Mouse (Mus musculus): ENCODE results near the gene Smpd2. TPM values are rescaled to one million over a fixed set of nuclear protein-coding genes. Genes with fewer than 3 reads are reported as not detected.

Gene Smpd2
- polyA plus RNA-seq, 1 experiment, result 141 TPM

DNA sequence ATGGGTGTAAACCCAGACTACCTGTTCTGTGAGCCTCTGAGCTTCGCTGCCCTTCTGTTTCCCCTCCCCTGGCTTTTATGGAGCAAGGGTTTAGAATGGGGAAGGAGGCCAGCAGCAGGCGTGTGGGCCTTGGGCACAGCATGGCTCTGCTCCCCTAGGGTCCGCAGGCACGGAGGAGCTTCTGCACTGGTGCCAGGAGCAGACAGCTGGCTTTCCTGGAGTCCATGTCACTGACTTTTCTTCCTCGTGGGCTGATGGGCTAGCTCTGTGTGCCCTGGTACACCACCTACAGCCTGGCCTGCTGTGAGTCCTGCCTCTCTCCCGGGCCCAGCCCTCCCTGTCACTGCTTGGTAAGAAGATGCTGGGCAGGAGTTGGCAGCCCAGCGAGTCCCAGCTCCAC, 7.7 kb downstream of the Smpd2 start:
- 96% methylated on average over 7 of the region's 7 CpGs for WGBS
- H3K27me3 ChIP-seq (ENCODE audit: control insufficient read depth, insufficient read depth, low read length), result no peaks in the 10 kb centered on the region
- H3K4me3 ChIP-seq (ENCODE audit: control insufficient read depth, insufficient read depth, low read length), result no peak overlapping the region
- peaks cover 18% of the 10 kb centered on the region for H3K4me1 ChIP-seq (replicated peaks; ENCODE audit: control insufficient read depth, insufficient read depth, low read length)
- TF ChIP-seq CTCF (IDR thresholded peaks at IDR 0.05; ENCODE audit: borderline replicate concordance, control insufficient read depth, extremely low read depth, insufficient read depth, low read length, poor library complexity) (no peak), POLR2A (IDR thresholded peaks at IDR 0.05; ENCODE audit: control insufficient read depth, extremely low read depth, insufficient read depth, low read length, poor library complexity) (no peak)
- H3K27ac ChIP-seq (ENCODE audit: control insufficient read depth, insufficient read depth, low read length), result no peak overlapping the region
- H3K36me3 ChIP-seq (ENCODE audit: control insufficient read depth, insufficient read depth, low read length), result peaks cover 77% of the 10 kb centered on the region
- no peak for DNase-seq

DNA sequence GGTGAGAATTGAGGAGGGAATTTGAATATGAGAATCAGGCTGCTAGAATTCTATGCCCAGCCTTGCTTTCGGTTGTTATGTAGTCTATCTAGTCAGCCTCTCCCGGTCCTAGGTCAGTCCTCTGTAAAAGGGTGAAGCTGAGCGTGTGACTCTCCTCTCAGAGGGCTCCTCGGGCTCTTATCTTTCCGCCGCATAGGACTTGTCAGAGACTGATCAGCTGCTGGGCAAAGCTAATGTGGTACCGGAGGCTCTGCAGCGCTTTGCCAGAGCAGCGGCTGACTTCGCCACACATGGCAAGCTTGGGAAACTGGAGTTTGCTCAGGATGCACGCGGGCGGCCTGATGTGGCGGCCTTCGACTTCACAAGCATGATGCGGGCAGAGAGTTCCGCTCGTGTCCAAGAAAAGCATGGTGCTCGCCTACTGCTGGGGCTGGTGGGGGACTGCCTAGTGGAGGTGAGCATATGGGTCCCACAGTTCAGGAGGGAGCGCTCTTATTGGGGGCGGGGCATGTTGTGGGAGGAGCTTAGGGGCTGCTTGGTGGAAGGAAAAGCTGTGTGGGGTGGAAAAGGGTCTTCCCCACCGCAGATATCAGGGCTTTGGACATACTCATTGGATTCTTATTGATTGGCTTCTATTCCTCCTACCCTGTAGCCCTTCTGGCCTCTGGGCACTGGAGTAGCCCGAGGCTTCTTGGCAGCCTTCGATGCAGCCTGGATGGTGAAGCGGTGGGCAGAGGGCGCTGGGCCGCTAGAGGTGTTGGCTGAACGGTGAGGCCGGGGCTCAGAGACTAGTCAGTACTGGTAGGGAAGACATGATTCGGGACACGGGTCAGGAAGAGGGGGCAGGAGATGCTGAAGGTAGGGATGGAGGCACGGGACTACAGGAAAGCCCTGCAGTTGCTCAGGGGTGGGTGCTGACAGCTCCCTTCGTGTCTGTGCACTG, 9.0 kb downstream of the Smpd2 start:
- WGBS, result 96% methylated on average over 33 of the region's 33 CpGs
- H3K4me1 ChIP-seq (replicated peaks; ENCODE audit: control insufficient read depth, insufficient read depth, low read length), result peaks cover 21% of the 10 kb centered on the region
- TF ChIP-seq CTCF (IDR thresholded peaks at IDR 0.05; ENCODE audit: borderline replicate concordance, control insufficient read depth, extremely low read depth, insufficient read depth, low read length, poor library complexity) (no peak), POLR2A (IDR thresholded peaks at IDR 0.05; ENCODE audit: control insufficient read depth, extremely low read depth, insufficient read depth, low read length, poor library complexity) (no peak)
- no peak for DNase-seq
- H3K4me3 ChIP-seq (ENCODE audit: control insufficient read depth, insufficient read depth, low read length), result no peak overlapping the region
- no peaks in the 10 kb centered on the region for H3K27me3 ChIP-seq (ENCODE audit: control insufficient read depth, insufficient read depth, low read length)
- H3K27ac ChIP-seq (ENCODE audit: control insufficient read depth, insufficient read depth, low read length), result no peak overlapping the region
- peaks cover 65% of the 10 kb centered on the region for H3K36me3 ChIP-seq (ENCODE audit: control insufficient read depth, insufficient read depth, low read length)

DNA sequence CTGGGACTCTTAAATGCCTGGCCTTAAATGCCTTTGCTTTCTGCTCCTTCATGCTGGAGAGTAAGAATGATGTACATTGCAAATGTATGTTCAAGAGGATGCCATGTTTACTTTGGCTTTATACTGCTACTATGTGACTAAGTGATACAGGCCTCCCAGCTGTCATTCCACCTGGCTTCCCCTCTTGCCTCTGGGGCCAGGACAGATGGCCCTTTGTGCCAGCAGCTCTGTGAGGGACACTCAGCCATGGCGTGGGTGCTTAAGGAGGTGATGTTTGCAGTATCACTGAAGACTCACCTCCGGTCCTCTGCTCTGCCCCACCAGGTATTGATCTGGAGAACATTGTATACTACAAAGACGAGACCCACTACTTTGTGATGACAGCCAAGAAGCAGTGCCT, 10.2 kb downstream of the Smpd2 start:
- H3K27me3 ChIP-seq (ENCODE audit: control insufficient read depth, insufficient read depth, low read length), result no peaks in the 10 kb centered on the region
- WGBS, result 99% methylated on average over 3 of the region's 3 CpGs
- peaks cover 52% of the 10 kb centered on the region for H3K36me3 ChIP-seq (ENCODE audit: control insufficient read depth, insufficient read depth, low read length)
- DNase-seq, result no peak
- no peak overlapping the region for H3K4me3 ChIP-seq (ENCODE audit: control insufficient read depth, insufficient read depth, low read length)
- TF ChIP-seq POLR2A (IDR thresholded peaks at IDR 0.05; ENCODE audit: control insufficient read depth, extremely low read depth, insufficient read depth, low read length, poor library complexity) (no peak), CTCF (IDR thresholded peaks at IDR 0.05; ENCODE audit: borderline replicate concordance, control insufficient read depth, extremely low read depth, insufficient read depth, low read length, poor library complexity) (no peak)
- peaks cover 31% of the 10 kb centered on the region for H3K4me1 ChIP-seq (replicated peaks; ENCODE audit: control insufficient read depth, insufficient read depth, low read length)
- H3K27ac ChIP-seq (ENCODE audit: control insufficient read depth, insufficient read depth, low read length), result no peak overlapping the region

DNA sequence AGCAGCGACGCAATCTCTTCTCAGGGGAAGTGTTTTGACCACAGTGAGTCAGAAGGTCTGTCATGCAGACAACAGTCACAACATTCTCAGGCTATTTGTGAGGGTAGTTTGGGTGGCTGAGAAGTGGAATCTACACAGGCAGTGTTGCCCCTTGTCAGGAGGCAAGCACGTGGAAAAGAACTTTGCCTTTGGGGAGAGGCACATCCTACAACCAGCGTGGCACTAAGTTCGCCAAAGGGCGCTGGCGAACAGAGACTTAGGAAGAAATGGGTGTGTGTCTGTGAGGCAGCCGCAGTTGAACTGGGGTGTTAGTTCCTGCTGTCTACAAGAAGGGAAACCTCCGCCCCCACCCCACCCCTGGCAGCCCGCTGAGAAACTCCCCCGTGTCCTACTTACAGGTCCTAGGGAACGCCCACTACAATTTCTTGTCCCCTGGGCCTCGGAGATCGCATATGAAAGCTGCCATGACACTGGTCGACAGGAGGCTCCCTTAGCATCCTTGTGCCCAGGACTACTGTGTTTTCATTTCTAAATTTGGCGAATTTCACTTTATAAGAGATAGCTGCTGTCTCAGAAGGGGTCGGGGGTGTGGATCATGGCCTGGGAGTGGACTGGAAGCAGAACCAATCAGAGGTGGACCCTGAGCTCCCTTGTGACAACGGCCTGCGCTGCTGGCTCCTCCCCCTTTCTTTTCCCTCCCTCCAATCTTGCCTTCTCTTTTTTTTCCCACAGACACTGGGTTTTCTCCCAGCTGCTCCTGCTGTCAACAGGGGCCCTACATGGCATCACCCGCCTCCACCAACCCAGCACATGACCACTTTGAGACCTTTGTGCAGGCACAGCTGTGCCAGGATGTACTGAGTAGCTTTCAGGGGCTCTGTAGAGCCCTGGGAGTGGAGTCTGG, 12.6 kb downstream of the Smpd2 start:
- 0 out of 2 replicates have a peak, but pooled peaks have one; percentile 39 for TF ChIP-seq CTCF (IDR thresholded peaks at IDR 0.05; ENCODE audit: borderline replicate concordance, control insufficient read depth, extremely low read depth, insufficient read depth, low read length, poor library complexity)
- TF ChIP-seq POLR2A (IDR thresholded peaks at IDR 0.05; ENCODE audit: control insufficient read depth, extremely low read depth, insufficient read depth, low read length, poor library complexity), result 0 out of 2 replicates have a peak, but pooled peaks have one; percentile 14
- peak; percentile 71 for DNase-seq
- peaks cover 46% of the 10 kb centered on the region for H3K4me1 ChIP-seq (replicated peaks; ENCODE audit: control insufficient read depth, insufficient read depth, low read length)
- H3K36me3 ChIP-seq (ENCODE audit: control insufficient read depth, insufficient read depth, low read length), result peaks cover 30% of the 10 kb centered on the region
- H3K27ac ChIP-seq (ENCODE audit: control insufficient read depth, insufficient read depth, low read length), result peak overlapping the region; percentile 99
- H3K27me3 ChIP-seq (ENCODE audit: control insufficient read depth, insufficient read depth, low read length), result no peaks in the 10 kb centered on the region
- H3K4me3 ChIP-seq (ENCODE audit: control insufficient read depth, insufficient read depth, low read length), result peak overlapping the region; percentile 80
- WGBS, result 2% methylated on average over 20 of the region's 20 CpGs

DNA sequence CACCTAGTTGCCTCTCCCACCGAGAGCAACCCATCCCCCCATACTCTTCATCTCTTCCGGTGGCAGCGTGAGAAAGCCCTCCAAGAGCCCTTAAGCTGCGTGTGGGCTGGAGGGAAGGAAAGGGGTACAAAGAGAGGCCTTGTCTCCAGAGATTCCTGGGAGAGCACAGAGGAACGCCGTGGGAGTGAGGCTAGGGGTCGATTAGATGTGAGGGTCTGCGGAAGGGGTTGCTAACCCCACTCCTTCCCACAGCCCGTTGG, 13.2 kb downstream of the Smpd2 start:
- Histone ChIP-seq H3K27me3 (ENCODE audit: control insufficient read depth, insufficient read depth, low read length) (no peaks in the 10 kb centered on the region), H3K27ac (ENCODE audit: control insufficient read depth, insufficient read depth, low read length) (peak overlapping the region; percentile 99), H3K4me1 (replicated peaks; ENCODE audit: control insufficient read depth, insufficient read depth, low read length) (peaks cover 46% of the 10 kb centered on the region), H3K36me3 (ENCODE audit: control insufficient read depth, insufficient read depth, low read length) (peaks cover 24% of the 10 kb centered on the region), H3K4me3 (ENCODE audit: control insufficient read depth, insufficient read depth, low read length) (peak overlapping the region; percentile 80)
- peak; percentile 62 for DNase-seq
- WGBS, result under 1% methylated on average over 9 of the region's 9 CpGs
- TF ChIP-seq POLR2A (IDR thresholded peaks at IDR 0.05; ENCODE audit: control insufficient read depth, extremely low read depth, insufficient read depth, low read length, poor library complexity) (no peak; the same call in 1 of the 2 replicates), CTCF (IDR thresholded peaks at IDR 0.05; ENCODE audit: borderline replicate concordance, control insufficient read depth, extremely low read depth, insufficient read depth, low read length, poor library complexity) (no peak)

Measured in thymus, adult 2 months (tissue).